Mouse (Mus musculus) embryonic fibroblast, embryonic 13.5 days (primary cell): ENCODE data around the gene Slc5a4b. TPM values are rescaled to one million over a fixed set of nuclear protein-coding genes. Genes with fewer than 3 reads are reported as not detected.
"Not testable (repeated sequence)": the region's sequence is repeated elsewhere in the genome, so short reads cannot be mapped to it uniquely, and the experiment has no call there.

Source experiments
- H3K27ac ChIP-seq: 2 replicates; pipeline ENCODE4 v1.5.1; 2012; ENCODE audit warnings: low read length, control low read depth, inconsistent platforms; ENCODE audit not compliant: insufficient read depth
- H3K4me1 ChIP-seq: 2 replicates; pipeline ENCODE4 v1.6.1; 2011; ENCODE audit warnings: low read length; ENCODE audit not compliant: control insufficient read depth, insufficient read depth
- H3K4me3 ChIP-seq: 2 replicates; pipeline ENCODE4 v1.5.1; 2011; ENCODE audit warnings: mild to moderate bottlenecking, control low read depth, low read length; ENCODE audit not compliant: insufficient read depth
- CTCF ChIP-seq: IDR thresholded peaks from 2 replicates; pipeline ENCODE4 v1.5.1; 2011; ENCODE audit warnings: mild to moderate bottlenecking, control low read depth, low read length, moderate library complexity, borderline replicate concordance; ENCODE audit not compliant: insufficient read depth
- POLR2A ChIP-seq: IDR thresholded peaks from 2 replicates; pipeline ENCODE4 v1.6.1; 2011; ENCODE audit warnings: low read depth, mild to moderate bottlenecking, control low read depth, low read length, moderate library complexity
- polyA plus RNA-seq: library from polyadenylated mRNA; stranded (reverse); fragments of >200 nt; gene quantifications from 2 replicates; pipeline ENCODE4 v1.2.4, GENCODE M21; 2011; ENCODE audit warnings: low read depth; ENCODE audit not compliant: missing spikeins, insufficient read length

The Slc5a4b gene
- polyA plus RNA-seq, 1 experiment = not detected

DNA sequence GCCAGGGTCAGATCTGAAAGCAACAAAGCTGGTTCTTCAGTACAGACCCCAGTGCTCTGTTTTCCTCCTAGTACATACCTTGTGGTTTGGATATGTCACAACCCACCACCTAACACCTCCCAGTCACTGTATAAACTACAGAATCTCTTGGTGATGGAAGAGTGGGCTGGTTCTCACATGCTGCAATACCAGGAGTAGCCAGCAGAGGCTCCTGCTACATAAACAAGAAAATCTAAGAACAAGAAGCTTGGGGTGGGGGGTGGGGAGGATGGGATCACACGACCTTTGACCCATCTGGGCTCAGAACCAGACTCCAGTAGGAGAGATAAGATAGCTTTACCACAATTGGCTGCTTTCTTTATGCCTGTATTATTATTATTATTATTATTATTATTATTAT lies 8.0 kb upstream of the Slc5a4b start:
- H3K27ac ChIP-seq = no peak overlapping the region
- no peak for TF ChIP-seq CTCF
- no peak for TF ChIP-seq POLR2A
- peaks cover 9% of the 10 kb centered on the region for H3K4me1 ChIP-seq
- H3K4me3 ChIP-seq = no peak overlapping the region

DNA sequence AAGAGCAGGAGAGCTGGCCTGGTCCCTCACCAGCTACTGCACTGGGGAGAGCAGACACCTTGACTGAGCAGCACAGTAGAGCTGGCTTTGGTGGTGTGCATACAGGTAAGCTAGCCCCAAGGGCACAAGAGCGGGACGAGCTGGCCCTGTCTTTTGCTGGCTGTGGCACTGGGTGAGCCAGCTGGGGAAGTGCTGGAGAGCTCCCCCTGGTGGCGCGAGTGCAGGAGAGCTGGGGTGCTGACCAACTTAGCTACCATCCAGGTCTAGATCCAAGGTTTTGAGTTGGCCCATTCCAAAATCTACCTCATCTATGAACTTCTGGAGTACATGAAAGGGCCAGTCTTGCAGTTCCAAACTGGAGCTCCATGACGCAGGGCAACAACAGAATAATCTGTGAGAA lies 7.2 kb upstream of the Slc5a4b start:
- TF ChIP-seq CTCF = peak; percentile 50; the same call in 1 of the 2 replicates
- TF ChIP-seq POLR2A = no peak
- H3K4me3 ChIP-seq = no peak overlapping the region

DNA sequence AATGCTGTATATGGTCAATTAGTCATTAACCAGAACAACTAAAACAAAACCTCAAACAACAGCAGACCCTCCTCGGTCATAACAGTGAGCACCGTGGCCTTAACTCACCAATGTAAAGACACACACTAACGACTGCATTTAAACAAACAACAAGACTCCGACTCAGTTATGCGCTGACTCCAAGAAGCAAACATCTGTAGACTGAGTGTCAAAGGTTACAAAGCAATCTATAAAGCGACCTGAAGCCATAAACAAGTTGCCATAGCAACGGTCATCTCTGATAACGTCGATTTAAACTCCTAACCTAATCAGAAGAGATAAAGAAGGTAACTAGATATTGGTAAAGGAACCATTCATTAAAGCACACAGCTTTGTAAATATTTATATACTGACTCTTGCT lies 13.4 kb downstream of the Slc5a4b start:
- Histone ChIP-seq H3K27ac (no peak overlapping the region), H3K4me3 (no peak overlapping the region), H3K4me1 (no peaks in the 10 kb centered on the region)
- no peak for TF ChIP-seq POLR2A
- TF ChIP-seq CTCF = no peak

More for the DNA sequence above, 7.2 kb upstream of the Slc5a4b start:
- Histone ChIP-seq H3K4me1 (peaks cover 9% of the 10 kb centered on the region), H3K27ac (no peak overlapping the region)

DNA sequence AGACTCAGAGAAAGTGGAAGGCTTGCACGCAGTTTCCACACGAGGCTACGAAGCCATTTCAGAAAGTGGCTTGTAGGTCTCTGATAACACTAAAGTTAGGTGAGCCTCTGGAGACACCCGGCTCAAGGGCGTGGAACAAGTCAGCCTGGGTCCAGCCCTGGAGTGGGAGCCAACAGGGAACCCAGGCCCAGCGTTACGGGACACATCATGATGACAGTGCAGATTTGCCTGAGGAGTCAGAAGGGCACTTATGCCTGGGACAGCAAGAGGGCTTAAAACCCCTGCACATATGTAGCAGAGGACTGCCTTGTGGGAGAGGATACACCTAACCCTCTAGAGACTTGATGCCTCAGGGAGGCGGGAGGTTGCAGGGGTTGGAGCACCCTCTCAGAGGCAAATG lies 14.2 kb downstream of the Slc5a4b start:
- no peak overlapping the region for H3K27ac ChIP-seq
- H3K4me1 ChIP-seq = no peaks in the 10 kb centered on the region
- TF ChIP-seq POLR2A = no peak
- no peak for TF ChIP-seq CTCF
- no peak overlapping the region for H3K4me3 ChIP-seq

DNA sequence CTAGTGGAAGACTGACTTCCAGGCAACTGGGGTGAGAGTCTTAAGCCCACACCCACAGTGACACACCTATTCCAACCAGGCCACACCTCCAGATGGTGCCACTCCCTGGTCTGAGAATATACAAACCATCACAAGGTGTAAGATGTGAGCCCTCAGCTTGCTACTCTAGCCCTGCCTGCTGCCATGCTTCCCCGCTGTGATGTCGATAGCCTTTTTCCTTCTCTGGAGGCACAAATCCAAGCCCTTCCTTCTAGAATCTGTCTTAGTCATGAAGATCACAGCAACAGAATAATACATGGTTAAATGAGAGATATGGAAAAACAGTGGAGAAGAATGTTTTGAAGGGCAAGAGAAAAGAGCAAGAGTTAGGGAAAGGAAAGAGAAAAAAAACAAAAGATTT lies 33.8 kb downstream of the Slc5a4b start:
- not testable (repeated sequence) for H3K4me1 ChIP-seq, H3K27ac ChIP-seq, H3K4me3 ChIP-seq

DNA sequence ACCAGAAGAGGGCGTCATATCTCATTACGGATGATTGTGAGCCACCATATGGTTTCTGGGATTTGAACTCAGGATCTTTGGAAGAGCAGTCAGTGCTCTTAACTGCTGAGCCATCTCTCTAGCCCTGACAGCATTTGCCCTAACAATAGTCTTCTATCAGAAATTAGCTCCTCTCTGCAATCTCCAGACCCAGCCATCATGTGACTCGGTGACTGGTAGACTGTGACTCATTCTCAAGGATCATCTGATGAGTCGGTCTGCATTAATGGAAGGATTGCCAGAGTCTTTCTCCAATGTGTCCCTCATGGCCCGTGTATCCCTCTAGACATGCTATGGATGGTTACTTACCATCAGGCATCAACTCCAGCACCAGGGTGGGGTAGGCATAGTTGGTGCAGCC lies 38.7 kb downstream of the Slc5a4b start:
- not testable (repeated sequence) for H3K4me3 ChIP-seq, H3K27ac ChIP-seq, H3K4me1 ChIP-seq

DNA sequence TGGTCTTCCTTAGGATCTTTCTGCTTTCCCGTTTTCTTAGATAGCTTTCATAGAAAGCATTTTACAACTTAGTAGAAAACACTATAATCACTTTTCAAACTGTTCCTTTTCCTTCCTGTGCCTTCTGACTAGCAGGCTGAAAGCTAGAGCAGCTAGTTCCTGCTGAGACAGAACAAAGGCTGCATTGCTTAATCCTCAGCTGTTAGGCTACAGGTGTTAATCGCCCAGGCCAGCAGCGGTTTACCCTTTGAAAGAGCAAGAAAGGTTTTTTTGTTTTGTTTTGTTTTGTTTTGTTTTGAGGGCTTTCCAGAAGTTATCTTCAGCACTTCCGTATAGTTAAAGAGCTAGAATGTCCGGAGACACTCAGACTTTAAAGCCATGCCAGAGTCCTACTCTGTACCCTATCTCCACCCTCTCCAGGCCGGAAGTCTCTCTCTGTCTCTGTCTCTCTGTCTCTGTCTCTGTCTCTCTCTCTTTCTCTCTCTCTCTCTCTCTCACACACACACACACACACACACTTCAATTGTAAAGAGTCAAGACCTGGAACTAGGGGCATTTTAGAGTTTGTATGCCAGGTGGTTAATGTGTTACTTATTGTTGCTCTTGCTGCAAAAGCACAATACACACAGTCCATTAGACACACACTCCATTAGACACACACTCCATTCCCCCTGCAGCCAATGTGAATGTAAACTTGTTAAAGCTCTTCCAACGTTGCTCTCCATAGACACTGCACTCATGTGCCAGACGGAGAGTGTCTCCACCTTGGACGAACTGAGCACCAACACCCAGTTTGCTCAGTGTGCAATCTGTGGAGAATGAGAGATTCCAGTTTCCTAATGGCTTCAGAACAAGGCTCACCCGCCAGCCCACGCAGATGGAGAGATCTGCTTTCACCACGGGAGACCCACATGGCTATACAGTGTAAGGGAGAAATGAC lies 42.8 kb downstream of the Slc5a4b start:
- no peak for TF ChIP-seq CTCF
- no peak for TF ChIP-seq POLR2A
- Histone ChIP-seq H3K4me1 (no peaks in the 10 kb centered on the region), H3K27ac (no peak overlapping the region), H3K4me3 (no peak overlapping the region)

DNA sequence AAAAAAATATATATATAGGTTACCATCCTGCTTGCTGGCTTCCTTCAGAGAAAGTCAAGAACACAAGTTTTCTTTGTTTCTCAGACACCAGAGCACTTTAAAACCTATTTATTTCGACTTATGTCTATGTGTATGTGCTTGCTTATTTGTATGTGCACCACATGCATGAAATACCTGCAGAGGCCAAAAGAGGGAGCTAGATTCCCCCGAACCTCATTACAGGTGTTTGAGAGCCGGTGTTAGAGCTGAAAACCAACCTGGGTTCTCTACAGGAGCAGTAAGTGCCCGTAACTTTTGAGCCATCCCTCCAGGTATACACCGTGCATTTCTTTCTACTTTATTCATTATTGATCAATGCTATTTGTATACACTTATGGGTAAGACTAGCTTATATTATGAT lies 48.3 kb downstream of the Slc5a4b start:
- TF ChIP-seq CTCF (no peak), POLR2A (no peak)
- Histone ChIP-seq H3K27ac (no peak overlapping the region), H3K4me3 (no peak overlapping the region), H3K4me1 (no peaks in the 10 kb centered on the region)

DNA sequence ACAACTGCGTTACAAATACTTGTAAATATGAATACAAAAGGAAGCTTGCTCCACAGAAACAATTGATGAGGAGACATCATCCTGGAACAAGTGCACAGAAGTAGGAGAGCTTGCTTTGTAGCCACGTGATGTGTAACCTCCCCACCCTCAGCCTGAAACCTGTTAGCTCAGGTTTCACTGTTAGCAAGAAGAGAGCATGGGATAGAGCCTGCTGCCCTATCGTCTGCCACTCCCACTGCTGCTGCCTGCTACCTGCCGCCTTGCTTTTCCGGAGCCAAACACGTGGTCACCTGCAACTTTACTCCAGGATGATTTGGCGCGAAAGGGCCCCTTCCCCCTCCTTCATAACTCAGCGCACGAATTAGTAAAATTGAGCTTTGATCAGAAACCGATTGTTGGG lies 58.9 kb downstream of the Slc5a4b start:
- TF ChIP-seq POLR2A (no peak), CTCF (no peak)
- H3K4me1 ChIP-seq = no peaks in the 10 kb centered on the region
- H3K4me3 ChIP-seq = no peak overlapping the region
- H3K27ac ChIP-seq = no peak overlapping the region

DNA sequence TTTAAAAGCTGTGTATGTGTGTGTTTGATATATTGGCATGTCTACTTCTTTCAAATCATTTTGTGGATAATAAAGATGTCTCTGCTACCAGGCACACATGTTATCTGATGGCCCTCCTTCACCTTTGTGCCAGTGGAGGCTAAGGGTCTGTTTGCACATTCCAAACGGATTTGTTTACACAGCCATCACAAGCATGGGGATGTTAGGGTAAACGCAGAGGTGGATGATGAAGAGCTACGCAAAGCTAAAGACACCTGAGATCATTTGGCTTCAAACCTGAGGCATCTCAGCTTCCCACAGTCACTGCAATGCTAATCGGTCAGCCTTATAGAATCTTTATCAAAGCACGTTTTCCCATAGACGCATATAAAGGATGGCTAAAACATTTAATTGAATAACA lies 61.8 kb downstream of the Slc5a4b start:
- no peak overlapping the region for H3K4me3 ChIP-seq
- TF ChIP-seq POLR2A (no peak), CTCF (no peak)
- 0 out of 2 replicates have a peak, but pooled peaks cover 3% of the 10 kb centered on the region for H3K4me1 ChIP-seq
- H3K27ac ChIP-seq = no peak overlapping the region

DNA sequence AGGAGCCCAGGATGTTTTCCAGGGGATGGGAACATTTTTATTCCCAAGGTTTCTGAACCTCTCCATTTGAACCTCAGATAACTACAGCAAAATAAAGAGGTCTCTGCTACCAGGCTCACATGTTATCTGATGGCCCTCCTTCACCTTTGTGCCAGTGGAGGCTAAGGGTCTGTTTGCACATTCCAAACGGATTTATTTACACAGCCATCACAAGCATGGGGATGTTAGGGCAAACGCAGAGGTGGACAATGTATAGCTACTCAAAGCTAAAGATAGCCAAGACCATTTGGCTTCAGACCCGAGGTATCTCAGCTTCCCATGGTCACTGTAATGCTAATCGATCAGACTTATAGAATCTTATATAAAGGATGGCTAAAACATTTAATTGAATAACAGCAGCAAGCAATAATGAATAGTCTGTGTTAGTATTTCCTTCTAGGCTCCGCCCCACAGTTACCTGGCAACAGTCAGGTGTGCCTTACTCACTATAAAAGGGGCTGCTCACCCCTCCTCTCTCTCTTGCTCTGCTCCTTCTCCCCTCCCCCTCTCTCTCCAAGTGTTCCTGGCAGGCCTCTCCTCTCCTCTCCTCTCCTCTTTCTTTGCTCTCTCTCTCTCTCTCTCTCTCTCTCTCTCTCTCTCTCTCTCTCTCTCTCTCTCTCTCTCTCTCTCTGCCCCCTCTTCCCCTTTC lies 63.4 kb downstream of the Slc5a4b start:
- Histone ChIP-seq H3K4me3 (no peak overlapping the region), H3K27ac (no peak overlapping the region), H3K4me1 (0 out of 2 replicates have a peak, but pooled peaks cover 3% of the 10 kb centered on the region)
- TF ChIP-seq POLR2A (no peak), CTCF (no peak)
